Comparison of ENCODE assay signal across 11 mouse cellular contexts in genomic region chr6:70764551-70764950, GRCm38 (mm10).
"Had no signal": no experiment of that assay in that cellular context is flagged by ENCODE, and none has a peak within 500 bp of the region (broad histone marks: within the 10 kb centered on the region; RNA-seq: fewer than 3 reads in every experiment).

No protein-coding gene starts in this region.

- ATAC-seq: intestine, embryonic 15.5 days; midbrain, embryonic 13.5 days had no signal

- H3K4me1 ChIP-seq: intestine, embryonic 15.5 days; limb, embryonic 12.5 days; midbrain, embryonic 13.5 days; neural tube, embryonic 15.5 days had no signal

- H3K36me3 ChIP-seq: intestine, embryonic 15.5 days had no signal

- H3K27me3 ChIP-seq: intestine, embryonic 15.5 days; limb, embryonic 12.5 days; midbrain, embryonic 13.5 days; neural tube, embryonic 15.5 days had no signal

- H3K27ac ChIP-seq: intestine, embryonic 15.5 days; layer of hippocampus, adult 2 months; limb, embryonic 12.5 days; liver, embryonic 14.5 days; midbrain, embryonic 13.5 days; neural tube, embryonic 15.5 days had no signal

- H3K4me3 ChIP-seq: intestine, embryonic 15.5 days; layer of hippocampus, adult 2 months; limb, embryonic 12.5 days; midbrain, embryonic 13.5 days; myocyte; neural tube, embryonic 15.5 days had no signal

- DNase-seq: kidney, adult 18-20 months; kidney, postnatal 10 days; kidney, postnatal 4 days; lung, adult 18-20 months had no signal
